Mouse (Mus musculus) intestine, embryonic 16.5 days (tissue): ENCODE data around the gene Ddx42. TPM values are rescaled to one million over a fixed set of nuclear protein-coding genes. Genes with fewer than 3 reads are reported as not detected.

Source experiments
- ATAC-seq: fragments of 200-750 bp; cut with Nextera tagmentation; 2 replicates; pipeline ENCODE4 v1.8.0; 2017; ENCODE audit warnings: moderate TSS enrichment, moderate library complexity
- H3K27ac ChIP-seq: fragments of 300-500 bp; sonication (generic); 2 replicates; pipeline ENCODE4 v1.5.1; 2014; ENCODE audit warnings: mild to moderate bottlenecking, low read length
- H3K27me3 ChIP-seq: fragments of 300-500 bp; sonication (generic); replicated peaks from 2 replicates; pipeline ENCODE4 v1.6.1; 2014; ENCODE audit warnings: low read length, control low read depth, mixed read lengths; ENCODE audit not compliant: control insufficient read depth, insufficient read depth
- H3K36me3 ChIP-seq: fragments of 300-500 bp; sonication (generic); 2 replicates; pipeline ENCODE4 v1.6.1; 2014; ENCODE audit warnings: low read length, control low read depth; ENCODE audit not compliant: control insufficient read depth, insufficient read depth
- H3K4me1 ChIP-seq: fragments of 300-500 bp; sonication (generic); 2 replicates; pipeline ENCODE4 v1.6.1; 2014; ENCODE audit warnings: low read length, control low read depth, mixed read lengths; ENCODE audit not compliant: control insufficient read depth, insufficient read depth
- H3K4me2 ChIP-seq: fragments of 300-500 bp; sonication (generic); 2 replicates; pipeline ENCODE4 v1.6.1; 2014; ENCODE audit warnings: low read depth, low read length, control low read depth
- H3K4me3 ChIP-seq: fragments of 300-500 bp; sonication (generic); 2 replicates; pipeline ENCODE4 v1.5.1; 2014; ENCODE audit warnings: mild to moderate bottlenecking, low read length
- H3K9ac ChIP-seq: fragments of 300-500 bp; sonication (generic); 2 replicates; pipeline ENCODE4 v1.6.1; 2014; ENCODE audit warnings: low read depth, low read length
- H3K9me3 ChIP-seq: fragments of 300-500 bp; sonication (generic); 2 replicates; pipeline ENCODE4 v1.6.1; 2016; ENCODE audit warnings: low read length, control low read depth; ENCODE audit not compliant: control insufficient read depth
- WGBS: fragments of 180-500 bp; shearing (Covaris S2); extraction: QIAGEN DNeasy Blood & Tissue Kit; methylation state at CpG from one replicate; pipeline ENCODE4 v1.1.7; 2014; 5-methylcytosine and 5-hydroxymethylcytosine counted together
- polyA plus RNA-seq: library from polyadenylated mRNA; unstranded; fragments of >200 nt; fragmentation: Nextera tagmentation; extraction: Ambion mirVana; gene quantifications from 2 replicates; pipeline ENCODE4 v1.2.1, GENCODE M21; 2015

Gene Ddx42
- polyA plus RNA-seq, 1 experiment from 2014 or later: 57.5 TPM

GRCm38 (mm10) chr11:106284126-106284525, 67.4 kb downstream of the Ddx42 start:
- no peak overlapping the region for H3K4me2 ChIP-seq
- no peaks in the 10 kb centered on the region for H3K27me3 ChIP-seq
- H3K4me1 ChIP-seq: no peaks in the 10 kb centered on the region
- no peak overlapping the region for H3K27ac ChIP-seq
- no peak for ATAC-seq
- H3K9ac ChIP-seq: no peak overlapping the region
- H3K4me3 ChIP-seq: no peak overlapping the region
- no peaks in the 10 kb centered on the region for H3K36me3 ChIP-seq
- no peaks in the 10 kb centered on the region for H3K9me3 ChIP-seq
- 63% methylated on average over 8 of the region's 8 CpGs for WGBS

- Histone ChIP-seq H3K27ac (no peak overlapping the region), H3K36me3 (no peaks in the 10 kb centered on the region), H3K9ac (no peak overlapping the region), H3K4me2 (no peak overlapping the region), H3K27me3 (no peaks in the 10 kb centered on the region), H3K9me3 (no peaks in the 10 kb centered on the region), H3K4me1 (no peaks in the 10 kb centered on the region), H3K4me3 (no peak overlapping the region)
- WGBS: 89% methylated on average over 7 of the region's 7 CpGs
- ATAC-seq: no peak
These were observed 69.5 kb downstream of the Ddx42 start for GRCm38 (mm10) chr11:106286206-106286605.

- Histone ChIP-seq H3K4me1 (no peaks in the 10 kb centered on the region), H3K4me3 (no peak overlapping the region), H3K36me3 (no peaks in the 10 kb centered on the region), H3K4me2 (no peak overlapping the region), H3K9ac (peak overlapping the region; percentile 33; the same call in 1 of the 2 replicates), H3K9me3 (no peaks in the 10 kb centered on the region), H3K27me3 (no peaks in the 10 kb centered on the region), H3K27ac (peak overlapping the region; percentile 52; the same call in 1 of the 2 replicates)
- no peak for ATAC-seq
- 59% methylated on average over 11 of the region's 11 CpGs for WGBS
These were observed 70.3 kb downstream of the Ddx42 start for GRCm38 (mm10) chr11:106286987-106287386.

DNA sequence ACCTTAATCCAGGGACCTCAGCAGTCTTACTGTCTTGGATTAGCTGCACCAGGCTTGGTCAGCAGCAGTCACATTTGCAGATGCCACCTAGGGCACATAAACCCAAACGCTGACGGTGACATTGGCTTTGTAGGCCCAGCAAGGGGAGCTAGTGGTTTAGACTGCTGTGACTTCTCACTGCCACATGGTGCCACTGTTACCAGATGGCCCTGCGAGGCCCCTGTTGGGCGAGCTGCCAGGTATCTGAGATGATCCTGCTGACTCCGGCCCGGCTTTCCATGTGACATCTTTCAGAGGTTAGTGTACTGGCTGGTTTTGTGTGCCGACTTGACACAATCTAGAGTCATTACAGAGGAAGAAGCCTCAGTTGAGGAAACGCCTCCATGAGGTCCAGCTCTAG, 72.6 kb downstream of the Ddx42 start:
- no peak for ATAC-seq
- Histone ChIP-seq H3K4me3 (no peak overlapping the region), H3K9me3 (no peaks in the 10 kb centered on the region), H3K27me3 (no peaks in the 10 kb centered on the region), H3K36me3 (no peaks in the 10 kb centered on the region), H3K4me2 (no peak overlapping the region), H3K27ac (no peak overlapping the region), H3K4me1 (no peaks in the 10 kb centered on the region), H3K9ac (no peak overlapping the region)
- 53% methylated on average over 8 of the region's 8 CpGs for WGBS

DNA sequence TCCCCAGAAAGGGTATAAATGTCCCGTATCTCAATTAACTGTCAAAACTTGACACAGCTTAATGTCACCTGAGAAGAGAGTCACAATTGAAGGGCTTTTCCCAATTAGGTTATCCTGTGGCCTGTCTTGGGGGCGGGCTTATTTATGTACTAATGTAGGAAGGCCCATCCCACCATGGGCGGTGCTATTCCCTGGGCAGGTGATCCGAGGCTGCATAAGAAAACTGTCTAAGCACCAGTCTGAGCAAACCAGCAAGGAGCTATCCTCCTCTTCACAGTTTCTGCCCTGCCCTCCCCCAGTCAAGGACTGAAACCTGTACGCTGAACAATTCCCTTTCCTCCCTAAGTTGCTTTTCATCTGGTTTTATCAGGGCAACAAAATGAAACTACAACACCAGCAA, 73.7 kb downstream of the Ddx42 start:
- ATAC-seq: no peak
- 91% methylated on average over 5 of the region's 5 CpGs for WGBS
- no peak overlapping the region for H3K4me2 ChIP-seq
- no peaks in the 10 kb centered on the region for H3K9me3 ChIP-seq
- H3K9ac ChIP-seq: no peak overlapping the region
- no peak overlapping the region for H3K4me3 ChIP-seq
- H3K36me3 ChIP-seq: no peaks in the 10 kb centered on the region
- H3K27me3 ChIP-seq: no peaks in the 10 kb centered on the region
- H3K4me1 ChIP-seq: no peaks in the 10 kb centered on the region
- H3K27ac ChIP-seq: no peak overlapping the region

GRCm38 (mm10) chr11:106291861-106292260, 75.1 kb downstream of the Ddx42 start:
- Histone ChIP-seq H3K27me3 (no peaks in the 10 kb centered on the region), H3K4me3 (no peak overlapping the region), H3K4me2 (no peak overlapping the region), H3K4me1 (no peaks in the 10 kb centered on the region), H3K36me3 (no peaks in the 10 kb centered on the region), H3K27ac (no peak overlapping the region), H3K9me3 (no peaks in the 10 kb centered on the region), H3K9ac (no peak overlapping the region)
- ATAC-seq: no peak
- WGBS: 83% methylated on average over 2 of the region's 2 CpGs

Other genes with a start within 250 kb of the Ddx42 start
- 18.6 and 41.2 TPM in 2 replicates for gene Ace, start 249.0 kb upstream of the Ddx42 start, polyA plus RNA-seq
- 0.07 TPM in 1 of 2 replicates, not detected in the other for gene Ace3, start 222.3 kb upstream of the Ddx42 start, polyA plus RNA-seq
- gene Kcnh6, start 208.8 kb upstream of the Ddx42 start, polyA plus RNA-seq: 2.1 and 2.6 TPM in 2 replicates
- gene Dcaf7, start 180.1 kb upstream of the Ddx42 start, polyA plus RNA-seq: 42.7 and 48.0 TPM in 2 replicates
- 14.0 and 17.7 TPM in 2 replicates for gene Taco1, start 150.9 kb upstream of the Ddx42 start, polyA plus RNA-seq
- 5.7 and 6.1 TPM in 2 replicates for gene Map3k3, start 132.3 kb upstream of the Ddx42 start, polyA plus RNA-seq
- not detected in 2 replicates for gene Gm10840, start 56.1 kb upstream of the Ddx42 start, polyA plus RNA-seq
- 80.1 and 84.3 TPM in 2 replicates for gene Limd2, start 56.1 kb upstream of the Ddx42 start, polyA plus RNA-seq
- 13.0 and 13.5 TPM in 2 replicates for gene Strada, start 14.8 kb upstream of the Ddx42 start, polyA plus RNA-seq
- gene Ccdc47, start 582 bp upstream of the Ddx42 start, polyA plus RNA-seq: 94.0 and 97.3 TPM in 2 replicates
- 42.9 and 50.8 TPM in 2 replicates for gene Ftsj3, start 39.2 kb downstream of the Ddx42 start, polyA plus RNA-seq
- 234 and 263 TPM in 2 replicates for gene Psmc5, start 39.2 kb downstream of the Ddx42 start, polyA plus RNA-seq
- gene Smarcd2, start 56.0 kb downstream of the Ddx42 start, polyA plus RNA-seq: 48.1 and 49.7 TPM in 2 replicates
- gene Tcam1, start 59.7 kb downstream of the Ddx42 start, polyA plus RNA-seq: 0.20 and 0.27 TPM in 2 replicates
- gene Gh, start 84.9 kb downstream of the Ddx42 start, polyA plus RNA-seq: not detected in 2 replicates
- gene Cd79b, start 97.8 kb downstream of the Ddx42 start, polyA plus RNA-seq: 3.0 and 4.4 TPM in 2 replicates
- 0.02 TPM in 1 of 2 replicates, not detected in the other for gene Scn4a, start 136.4 kb downstream of the Ddx42 start, polyA plus RNA-seq
- gene Prr29, start 148.5 kb downstream of the Ddx42 start, polyA plus RNA-seq: 0.53 and 0.54 TPM in 2 replicates
- 38.3 and 40.5 TPM in 2 replicates for gene Icam2, start 171.1 kb downstream of the Ddx42 start, polyA plus RNA-seq